Mouse (Mus musculus): Measurements from ENCODE around the gene Gm13083.
"Not testable (repeated sequence)": the region's sequence is repeated elsewhere in the genome, so short reads cannot be mapped to it uniquely, and the experiment has no call there.

Gm13083 gene

DNA sequence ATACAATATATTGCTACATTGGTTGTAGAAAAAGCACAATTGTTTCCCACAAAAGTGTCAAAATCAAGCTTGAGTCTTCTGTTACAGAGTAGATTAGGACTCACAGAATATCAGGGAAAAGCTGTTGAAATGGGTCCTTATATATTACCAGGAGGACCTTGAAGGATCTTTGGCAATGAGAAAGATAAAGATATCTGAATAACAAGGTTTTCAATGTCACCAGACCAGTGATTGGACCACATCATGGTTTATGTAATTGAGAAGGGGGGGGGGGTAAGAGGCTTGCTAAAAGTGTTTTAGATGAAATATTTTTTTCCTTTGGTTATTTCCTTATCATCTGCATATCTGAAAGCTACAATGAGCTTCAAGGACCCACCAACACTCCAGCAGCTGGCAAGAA, at the start of gene Gm13083:
Gm13083 (plus strand) TSS at position 301 of the 400 bp plus-strand sequence.
- DNase-seq (ENCODE audit: low read depth, low spot score): not testable (repeated sequence)

DNA sequence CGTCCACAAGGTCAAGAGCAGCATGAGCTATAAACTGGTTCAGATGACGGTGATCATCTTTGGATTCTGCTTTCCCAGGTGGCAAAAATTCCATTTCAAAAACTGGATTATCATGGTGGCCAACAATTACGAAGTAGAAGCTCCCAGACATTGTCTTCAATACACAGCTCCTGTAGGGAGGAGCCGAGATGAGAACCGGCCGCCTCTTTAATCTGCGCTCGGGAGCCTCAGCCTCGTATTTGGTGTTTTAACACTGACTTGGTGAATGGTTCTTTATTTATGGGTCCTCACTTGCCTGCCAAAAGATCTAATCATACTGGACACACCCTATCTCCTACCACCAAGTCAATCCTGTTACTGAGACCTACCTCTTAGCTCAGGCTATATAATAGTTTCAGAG, 2.9 kb upstream of the Gm13083 start:
- not testable (repeated sequence) for DNase-seq (ENCODE audit: low read depth, low spot score)

DNA sequence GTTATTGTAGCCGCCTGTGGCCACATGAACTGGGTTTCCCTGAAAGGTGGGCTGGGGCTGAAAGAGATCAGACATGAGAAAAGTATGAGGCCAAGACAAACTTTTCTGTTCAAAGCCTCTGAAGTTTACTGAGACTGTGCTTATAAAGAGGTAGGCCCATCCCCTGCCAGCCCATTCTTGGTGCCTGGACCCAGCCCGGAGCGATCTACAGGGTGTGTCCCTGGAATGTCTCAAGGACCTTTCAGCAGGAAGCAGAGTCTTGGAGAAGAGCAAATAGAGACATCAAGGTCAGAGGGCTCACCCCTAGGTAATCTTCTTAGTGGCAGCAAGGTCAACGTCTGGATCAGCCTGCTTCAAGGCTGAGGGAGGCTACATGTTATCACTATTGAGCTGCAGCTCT, 3.3 kb downstream of the Gm13083 start:
- DNase-seq (ENCODE audit: low read depth, low spot score): not testable (repeated sequence)

DNA sequence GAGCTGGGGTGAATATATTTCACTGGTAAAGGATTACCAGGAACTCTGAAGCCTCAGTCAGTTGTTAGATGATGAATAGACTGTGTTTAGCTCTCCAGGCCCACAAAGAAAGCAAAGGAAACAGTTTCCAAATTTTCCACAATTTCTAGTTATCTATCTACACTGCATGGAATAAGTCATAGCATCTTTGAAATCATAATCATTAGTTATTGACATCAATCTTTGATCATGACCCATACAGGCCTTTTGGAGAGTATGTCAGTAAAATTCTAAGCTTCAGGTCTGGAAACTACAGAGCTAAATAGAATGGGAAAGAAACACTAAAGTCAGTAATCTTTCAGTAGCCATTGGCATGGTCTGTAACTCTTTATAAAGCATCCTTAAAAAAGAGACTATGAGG, 42.3 kb downstream of the Gm13083 start, which contains the start of gene Gm13088:
Gm13088 (minus strand) TSS at position 101 of the 400 bp plus-strand sequence.
- not testable (repeated sequence) for DNase-seq (ENCODE audit: low read depth, low spot score)
